Mouse (Mus musculus) spleen, embryonic (tissue): ENCODE measurements at regions not wholly inside any gene's neighbourhood (a gene's known extent, or its start where the extent isn't known, plus 50 kb on each side); places are given as distances from the start of the nearest gene placed in this dataset.

Experiments
- CTCF ChIA-PET: fragments of 350-600 bp; sonication (Branson Sonifier 250); formaldehyde crosslinking; loops from one replicate; lab custom pipeline; 2022; lab: Charles Lee

- CTCF ChIA-PET = interaction anchor here (0.7 kb wide), 1 partner anchor 258 kb away, joined by 3 read pairs; no protein-coding TSS in a partner anchor
These were observed 481.2 kb upstream of the Pmfbp1 start for GRCm38 (mm10) chr8:109012655-109013054.

DNA sequence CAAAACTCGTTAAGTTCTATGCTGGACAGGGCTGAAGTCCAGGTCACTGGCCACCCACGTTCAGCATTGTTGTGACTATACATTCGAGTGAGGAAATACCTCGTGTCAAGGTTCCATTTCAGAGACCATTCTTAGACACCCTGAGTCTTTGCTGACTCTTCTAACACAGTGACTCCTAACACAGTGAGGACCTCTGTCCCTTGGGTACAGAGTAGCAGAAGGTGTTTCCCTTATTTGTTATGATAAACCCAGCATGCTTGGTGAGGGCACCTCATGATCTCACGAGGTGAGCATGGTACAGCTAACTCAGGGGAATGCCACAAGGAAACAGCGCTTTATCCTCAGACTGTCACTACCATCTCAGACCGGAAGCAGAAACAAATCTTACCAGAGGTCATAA lies 480.2 kb upstream of the Pmfbp1 start:
- CTCF ChIA-PET = no interaction called here

- CTCF ChIA-PET = no interaction called here
These were observed 479.1 kb upstream of the Pmfbp1 start for GRCm38 (mm10) chr8:109014746-109015145.

GRCm38 (mm10) chr8:109019565-109019964 lies 474.3 kb upstream of the Pmfbp1 start:
- CTCF ChIA-PET = no interaction called here

GRCm38 (mm10) chr8:109020102-109020501 lies 473.7 kb upstream of the Pmfbp1 start:
- CTCF ChIA-PET = no interaction called here

DNA sequence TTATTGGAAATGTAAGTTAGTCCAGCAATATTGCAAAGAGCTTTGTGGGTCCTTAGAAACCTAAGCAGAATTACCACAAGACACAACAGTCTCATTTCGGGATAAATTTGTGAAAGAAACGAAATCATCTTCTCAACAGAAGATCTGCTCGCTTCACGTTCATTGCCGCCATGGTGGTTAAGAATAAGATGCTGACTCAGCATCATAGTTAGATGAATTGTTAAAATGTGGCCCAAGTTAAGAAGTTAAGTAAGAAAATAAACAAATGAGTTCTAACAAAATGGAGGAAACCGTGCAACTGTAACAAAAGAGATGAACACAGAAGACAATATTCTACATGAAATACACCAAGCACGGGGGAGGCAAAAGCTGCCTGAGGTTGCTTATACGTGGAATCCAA lies 465.9 kb upstream of the Pmfbp1 start:
- CTCF ChIA-PET = no interaction called here

GRCm38 (mm10) chr8:109053608-109054007 lies 440.2 kb upstream of the Pmfbp1 start:
- CTCF ChIA-PET = no interaction called here

DNA sequence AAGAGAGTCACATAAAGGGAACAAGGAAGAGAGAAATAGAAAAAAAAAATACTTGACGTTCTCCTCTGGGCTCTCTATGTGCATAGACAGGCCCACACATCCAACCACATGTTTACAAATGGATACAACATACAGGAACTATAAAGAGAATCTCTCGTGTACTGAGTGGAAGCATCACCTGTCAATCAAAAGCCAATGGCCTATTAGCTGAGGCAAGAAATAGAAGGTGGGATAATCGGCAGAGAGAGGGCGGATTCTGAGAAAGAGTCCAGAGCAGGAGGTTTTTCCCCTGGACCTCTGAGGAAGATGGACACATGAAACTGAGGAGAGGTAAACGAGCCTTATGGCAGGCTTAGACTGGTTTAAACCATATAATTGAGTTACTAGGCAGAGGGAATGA lies 434.7 kb upstream of the Pmfbp1 start:
- CTCF ChIA-PET = no interaction called here

GRCm38 (mm10) chr8:109062376-109062775 lies 431.5 kb upstream of the Pmfbp1 start:
- CTCF ChIA-PET = no interaction called here

DNA sequence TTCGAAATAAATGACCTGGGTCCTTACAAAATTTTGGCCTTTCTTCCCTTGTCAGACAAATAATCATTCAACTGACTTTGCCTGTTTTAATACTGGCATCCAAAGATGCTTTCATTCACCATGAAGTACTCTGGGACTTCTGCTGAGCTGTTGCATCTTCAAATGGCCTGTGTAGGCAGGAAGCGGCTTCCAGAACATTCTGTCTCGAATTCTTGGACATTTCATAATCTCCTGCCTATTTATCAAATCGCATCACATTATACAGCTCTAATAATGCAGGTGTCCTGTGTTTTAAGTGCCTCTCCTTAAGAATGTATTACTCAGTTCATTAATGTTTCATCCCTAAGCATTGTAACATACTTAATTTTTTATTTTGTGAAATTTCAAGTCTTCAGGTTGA lies 420.1 kb upstream of the Pmfbp1 start:
- CTCF ChIA-PET = no interaction called here

DNA sequence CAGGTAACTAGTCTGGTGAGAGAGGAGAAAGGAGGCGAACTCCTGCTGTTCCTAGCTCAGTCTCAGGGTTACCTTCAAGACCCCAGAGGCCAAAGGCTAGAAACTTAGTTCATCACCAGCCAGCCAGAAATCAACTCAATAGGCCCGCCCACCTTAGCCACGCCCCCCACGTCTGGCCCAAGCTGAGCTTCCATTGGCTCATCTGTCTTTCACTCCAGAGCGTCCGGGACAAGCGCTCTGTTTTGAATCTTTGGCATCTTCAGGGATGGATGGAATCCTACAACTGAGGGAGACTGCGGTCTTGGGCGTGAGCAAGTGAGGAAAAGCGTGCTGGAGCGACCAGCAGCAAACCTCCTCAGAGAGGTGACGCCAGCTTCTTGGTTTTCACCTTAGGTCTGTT lies 418.8 kb upstream of the Pmfbp1 start:
- CTCF ChIA-PET = no interaction called here

DNA sequence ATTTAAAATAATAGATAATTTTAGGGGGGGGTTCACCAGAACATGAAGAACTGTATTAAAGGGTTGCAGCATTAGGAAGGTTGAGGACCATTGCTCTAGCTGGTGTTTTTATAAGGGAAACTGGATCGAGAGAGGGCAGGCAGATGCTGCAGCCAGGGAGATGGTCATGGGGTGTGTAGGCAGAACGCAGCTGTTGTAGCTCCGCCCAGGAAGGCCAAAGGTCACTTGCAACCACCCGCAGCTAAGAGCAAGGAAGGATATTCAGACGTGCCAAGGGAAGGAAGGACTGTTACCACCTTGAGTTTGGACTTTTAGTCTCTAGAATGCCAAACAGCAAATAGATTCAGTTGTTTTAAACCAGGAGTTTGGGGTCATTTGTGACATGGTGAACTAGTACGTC lies 414.6 kb upstream of the Pmfbp1 start:
- CTCF ChIA-PET = no interaction called here

DNA sequence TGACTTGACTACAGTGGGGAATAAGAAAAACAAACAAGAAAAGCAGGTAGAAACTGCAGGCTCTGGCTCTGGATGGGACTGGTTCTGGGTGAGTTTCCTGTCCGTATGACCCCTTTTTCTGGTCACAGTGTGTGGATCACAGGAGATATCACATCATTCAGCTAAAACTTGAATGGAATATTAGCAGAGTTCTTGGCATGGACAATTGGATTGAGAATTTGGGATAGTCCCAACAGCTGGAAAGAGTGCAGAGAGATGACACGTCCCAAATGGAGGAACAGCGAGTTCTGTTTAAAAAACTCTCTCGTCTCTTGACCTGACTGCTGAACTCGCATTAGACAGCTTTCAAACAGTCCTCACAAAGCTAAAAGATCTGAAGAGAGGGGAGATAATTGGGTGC lies 412.5 kb upstream of the Pmfbp1 start:
- CTCF ChIA-PET = no interaction called here

GRCm38 (mm10) chr8:109085134-109085533 lies 408.7 kb upstream of the Pmfbp1 start:
- CTCF ChIA-PET = no interaction called here

- CTCF ChIA-PET = no interaction called here
These were observed 406.0 kb upstream of the Pmfbp1 start for GRCm38 (mm10) chr8:109087781-109088180.

- CTCF ChIA-PET = no interaction called here
These were observed 394.2 kb upstream of the Pmfbp1 start for GRCm38 (mm10) chr8:109099671-109100070.

DNA sequence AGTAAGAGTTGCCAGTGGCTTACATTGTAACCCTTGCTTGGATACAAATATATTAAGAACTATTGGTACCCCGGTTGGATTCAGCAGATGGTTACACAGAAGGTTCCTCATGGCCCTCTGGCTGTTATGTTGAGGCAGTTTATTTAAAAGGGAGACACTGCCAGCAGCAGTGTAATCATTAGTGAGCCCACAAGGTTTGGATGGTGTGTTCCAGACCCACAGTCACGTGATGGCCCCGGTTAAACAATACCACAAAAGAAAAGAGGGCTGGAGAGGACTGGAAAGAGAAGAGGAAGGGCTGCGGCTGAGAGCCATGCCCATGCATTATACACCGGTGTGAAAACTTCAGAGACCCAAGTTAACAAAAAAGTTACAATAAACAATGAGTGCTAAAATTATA lies 392.4 kb upstream of the Pmfbp1 start:
- CTCF ChIA-PET = no interaction called here

- CTCF ChIA-PET = no interaction called here
These were observed 389.0 kb upstream of the Pmfbp1 start for GRCm38 (mm10) chr8:109104798-109105326.

DNA sequence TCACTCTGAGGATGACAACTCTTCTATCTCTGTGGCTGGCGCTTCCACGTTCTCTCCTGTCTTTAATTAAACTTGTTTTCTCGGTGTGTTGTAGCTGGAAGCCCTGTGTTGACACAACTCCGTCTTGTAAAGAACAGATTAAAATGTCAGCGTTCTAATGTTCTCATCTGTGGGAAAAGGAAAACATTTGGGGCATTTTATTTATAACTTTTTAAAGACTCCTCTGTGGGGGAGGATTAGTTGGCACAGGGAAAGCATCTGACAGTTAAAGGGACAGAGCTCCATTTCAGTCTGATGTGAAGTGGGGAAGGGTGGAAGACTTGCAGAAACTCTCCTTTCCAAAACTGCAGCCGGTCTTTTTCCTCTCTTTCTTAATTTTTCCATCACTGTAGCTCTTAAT lies 388.1 kb upstream of the Pmfbp1 start:
- CTCF ChIA-PET = no interaction called here

DNA sequence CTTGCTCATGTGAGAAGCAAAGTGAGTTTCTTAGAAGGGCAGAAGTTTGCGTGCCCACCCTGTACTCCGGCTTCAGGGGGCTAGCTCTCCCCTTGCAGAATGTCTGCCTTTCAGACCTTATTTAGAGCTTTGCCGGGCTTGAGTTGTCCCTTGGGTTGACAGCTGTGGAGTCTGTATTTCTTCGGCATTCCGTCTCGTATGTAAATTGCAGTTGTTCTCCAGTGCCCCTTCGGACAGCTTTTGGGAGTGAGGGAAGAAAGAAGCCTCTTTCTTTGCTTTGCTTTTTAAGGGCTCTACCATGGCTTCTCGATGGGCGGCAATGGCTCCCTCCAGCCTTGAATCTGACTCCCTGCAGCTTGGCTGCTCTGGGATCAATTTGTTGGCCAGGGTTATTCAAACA lies 386.9 kb upstream of the Pmfbp1 start:
- CTCF ChIA-PET = no interaction called here

- CTCF ChIA-PET = no interaction called here
These were observed 386.1 kb upstream of the Pmfbp1 start for GRCm38 (mm10) chr8:109107762-109108161.

DNA sequence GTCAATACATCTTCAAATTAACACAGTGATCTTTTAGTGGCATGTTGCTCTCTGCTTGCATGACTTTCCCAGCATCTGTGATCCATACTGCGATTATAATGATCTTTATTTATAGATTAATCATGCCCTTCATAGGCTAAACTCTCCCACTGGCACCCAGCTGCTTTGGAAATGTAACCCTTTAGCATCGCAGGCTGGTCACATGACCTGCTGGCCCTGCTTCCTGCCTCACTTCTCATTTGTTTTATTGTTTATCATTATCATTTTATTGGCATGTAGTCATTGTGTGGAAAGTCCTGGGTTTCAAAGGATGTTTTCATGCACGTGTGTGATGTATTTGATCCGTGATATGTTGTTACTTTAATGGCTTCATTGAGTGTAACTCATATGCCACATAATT lies 384.4 kb upstream of the Pmfbp1 start:
- CTCF ChIA-PET = no interaction called here

- CTCF ChIA-PET = no interaction called here
These were observed 372.1 kb upstream of the Pmfbp1 start for GRCm38 (mm10) chr8:109121776-109122175.

DNA sequence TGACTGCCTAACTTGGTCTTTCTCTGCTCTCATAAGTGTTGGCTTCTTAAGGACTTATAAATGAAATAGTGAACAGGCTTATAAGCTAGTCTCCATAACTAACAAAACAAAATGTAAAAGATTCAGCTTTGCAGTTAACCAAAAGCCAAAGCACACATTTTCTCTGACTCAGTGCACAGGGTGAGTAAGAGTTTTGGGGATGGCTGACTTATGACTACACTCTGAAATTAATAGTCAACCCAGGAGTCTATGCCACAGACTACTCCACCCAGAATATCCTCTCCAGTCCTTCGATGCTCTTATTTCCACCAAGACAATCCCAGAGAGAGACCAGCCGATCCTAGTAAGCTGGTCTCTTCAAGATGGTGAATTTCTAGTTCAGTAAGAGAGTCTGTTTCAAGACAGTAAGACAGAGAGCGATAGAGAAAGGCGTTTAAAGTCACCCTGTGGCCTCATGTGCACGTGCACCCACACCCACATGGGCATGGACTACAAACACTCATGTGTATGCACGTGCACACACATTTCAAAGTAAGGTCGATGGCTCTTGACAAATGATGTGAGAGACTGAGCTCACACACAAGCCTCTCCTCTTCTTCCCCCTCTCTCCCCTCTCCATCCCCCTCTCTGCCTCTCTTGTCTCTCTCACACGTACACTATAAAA lies 351.2 kb upstream of the Pmfbp1 start:
- CTCF ChIA-PET = no interaction called here
